Mouse (Mus musculus): ENCODE results near the gene Commd1. TPM values are rescaled to one million over a fixed set of nuclear protein-coding genes. Genes with fewer than 3 reads are reported as not detected.

Commd1 gene
- polyA plus RNA-seq, 1 experiment from 2014 or later, result 372 TPM

GRCm38 (mm10) chr11:22897642-22898041, 84.5 kb downstream of the Commd1 start:
- no peak for ATAC-seq (ENCODE audit: low FRiP score, low read depth)
- 91% methylated on average over 4 of the region's 4 CpGs for WGBS
- H3K9ac ChIP-seq, result no peak overlapping the region
- no peak overlapping the region for H3K4me3 ChIP-seq
- H3K27ac ChIP-seq, result no peak overlapping the region
- no peaks in the 10 kb centered on the region for H3K9me3 ChIP-seq
- no peak overlapping the region for H3K4me2 ChIP-seq (replicated peaks)
- no peaks in the 10 kb centered on the region for H3K4me1 ChIP-seq
- H3K27me3 ChIP-seq, result no peaks in the 10 kb centered on the region
- H3K36me3 ChIP-seq, result peaks cover 22% of the 10 kb centered on the region

GRCm38 (mm10) chr11:22897127-22897526, 85.1 kb downstream of the Commd1 start:
- H3K27me3 ChIP-seq, result no peaks in the 10 kb centered on the region
- no peak overlapping the region for H3K9ac ChIP-seq
- no peaks in the 10 kb centered on the region for H3K9me3 ChIP-seq
- no peak overlapping the region for H3K4me2 ChIP-seq (replicated peaks)
- H3K4me1 ChIP-seq, result no peaks in the 10 kb centered on the region
- no peak for ATAC-seq (ENCODE audit: low FRiP score, low read depth)
- no peak overlapping the region for H3K27ac ChIP-seq
- H3K36me3 ChIP-seq, result peaks cover 22% of the 10 kb centered on the region
- 88% methylated on average over 4 of the region's 4 CpGs for WGBS
- H3K4me3 ChIP-seq, result no peak overlapping the region

GRCm38 (mm10) chr11:22893075-22893474, 89.1 kb downstream of the Commd1 start:
- ATAC-seq (ENCODE audit: low FRiP score, low read depth), result no peak
- Histone ChIP-seq H3K4me1 (no peaks in the 10 kb centered on the region), H3K9me3 (no peaks in the 10 kb centered on the region), H3K27ac (no peak overlapping the region), H3K36me3 (peaks cover 2% of the 10 kb centered on the region), H3K4me3 (no peak overlapping the region), H3K27me3 (no peaks in the 10 kb centered on the region), H3K4me2 (replicated peaks) (no peak overlapping the region), H3K9ac (no peak overlapping the region)
- WGBS, result 41% methylated on average over 3 of the region's 3 CpGs

GRCm38 (mm10) chr11:22892466-22892865, 89.7 kb downstream of the Commd1 start:
- no peak for ATAC-seq (ENCODE audit: low FRiP score, low read depth)
- Histone ChIP-seq H3K4me2 (replicated peaks) (no peak overlapping the region), H3K4me1 (no peaks in the 10 kb centered on the region), H3K9ac (no peak overlapping the region), H3K4me3 (no peak overlapping the region), H3K27ac (no peak overlapping the region), H3K36me3 (no peaks in the 10 kb centered on the region), H3K27me3 (no peaks in the 10 kb centered on the region), H3K9me3 (no peaks in the 10 kb centered on the region)
- 75% methylated on average over 6 of the region's 6 CpGs for WGBS

GRCm38 (mm10) chr11:22891876-22892275, 90.3 kb downstream of the Commd1 start:
- 87% methylated on average over 7 of the region's 7 CpGs for WGBS
- Histone ChIP-seq H3K27me3 (no peaks in the 10 kb centered on the region), H3K4me2 (replicated peaks) (no peak overlapping the region), H3K36me3 (no peaks in the 10 kb centered on the region), H3K9ac (no peak overlapping the region), H3K9me3 (no peaks in the 10 kb centered on the region), H3K4me3 (no peak overlapping the region), H3K4me1 (no peaks in the 10 kb centered on the region), H3K27ac (no peak overlapping the region)
- no peak for ATAC-seq (ENCODE audit: low FRiP score, low read depth)

- WGBS, result 66% methylated on average over 9 of the region's 9 CpGs
- Histone ChIP-seq H3K27me3 (no peaks in the 10 kb centered on the region), H3K4me3 (no peak overlapping the region), H3K27ac (no peak overlapping the region), H3K9me3 (no peaks in the 10 kb centered on the region), H3K4me1 (no peaks in the 10 kb centered on the region), H3K4me2 (replicated peaks) (no peak overlapping the region), H3K9ac (no peak overlapping the region), H3K36me3 (no peaks in the 10 kb centered on the region)
- ATAC-seq (ENCODE audit: low FRiP score, low read depth), result no peak
Measured at GRCm38 (mm10) chr11:22891242-22891641, 90.9 kb downstream of the Commd1 start.

- Histone ChIP-seq H3K4me2 (replicated peaks) (no peak overlapping the region), H3K27ac (no peak overlapping the region), H3K4me3 (no peak overlapping the region), H3K9me3 (no peaks in the 10 kb centered on the region), H3K4me1 (no peaks in the 10 kb centered on the region), H3K27me3 (no peaks in the 10 kb centered on the region), H3K9ac (no peak overlapping the region), H3K36me3 (no peaks in the 10 kb centered on the region)
- WGBS, result 87% methylated on average over 3 of the region's 3 CpGs
- no peak for ATAC-seq (ENCODE audit: low FRiP score, low read depth)
Measured at GRCm38 (mm10) chr11:22889224-22889623, 93.0 kb downstream of the Commd1 start.

GRCm38 (mm10) chr11:22886991-22887390, 95.2 kb downstream of the Commd1 start:
- H3K27ac ChIP-seq, result no peak overlapping the region
- H3K27me3 ChIP-seq, result no peaks in the 10 kb centered on the region
- WGBS, result 96% methylated on average over 4 of the region's 4 CpGs
- ATAC-seq (ENCODE audit: low FRiP score, low read depth), result no peak
- H3K4me2 ChIP-seq (replicated peaks), result no peak overlapping the region
- H3K4me1 ChIP-seq, result no peaks in the 10 kb centered on the region
- H3K9me3 ChIP-seq, result no peaks in the 10 kb centered on the region
- H3K36me3 ChIP-seq, result no peaks in the 10 kb centered on the region
- no peak overlapping the region for H3K4me3 ChIP-seq
- H3K9ac ChIP-seq, result no peak overlapping the region

GRCm38 (mm10) chr11:22885350-22885749, 96.8 kb downstream of the Commd1 start:
- no peak overlapping the region for H3K27ac ChIP-seq
- H3K36me3 ChIP-seq, result no peaks in the 10 kb centered on the region
- WGBS, result 100% methylated on average over 1 of the region's 1 CpGs
- ATAC-seq (ENCODE audit: low FRiP score, low read depth), result no peak
- H3K4me1 ChIP-seq, result no peaks in the 10 kb centered on the region
- H3K9me3 ChIP-seq, result no peaks in the 10 kb centered on the region
- no peak overlapping the region for H3K4me2 ChIP-seq (replicated peaks)
- H3K27me3 ChIP-seq, result no peaks in the 10 kb centered on the region
- no peak overlapping the region for H3K9ac ChIP-seq
- H3K4me3 ChIP-seq, result no peak overlapping the region

GRCm38 (mm10) chr11:22883676-22884075, 98.5 kb downstream of the Commd1 start:
- 73% methylated on average over 2 of the region's 2 CpGs for WGBS
- Histone ChIP-seq H3K4me2 (replicated peaks) (no peak overlapping the region), H3K27me3 (no peaks in the 10 kb centered on the region), H3K36me3 (no peaks in the 10 kb centered on the region), H3K9ac (no peak overlapping the region), H3K4me3 (no peak overlapping the region), H3K27ac (no peak overlapping the region), H3K4me1 (0 out of 2 replicates have a peak, but pooled peaks cover 3% of the 10 kb centered on the region), H3K9me3 (no peaks in the 10 kb centered on the region)
- no peak for ATAC-seq (ENCODE audit: low FRiP score, low read depth)

- H3K36me3 ChIP-seq, result no peaks in the 10 kb centered on the region
- no peaks in the 10 kb centered on the region for H3K9me3 ChIP-seq
- H3K4me3 ChIP-seq, result no peak overlapping the region
- ATAC-seq (ENCODE audit: low FRiP score, low read depth), result no peak
- H3K27me3 ChIP-seq, result no peaks in the 10 kb centered on the region
- H3K4me2 ChIP-seq (replicated peaks), result no peak overlapping the region
- H3K9ac ChIP-seq, result no peak overlapping the region
- H3K4me1 ChIP-seq, result 0 out of 2 replicates have a peak, but pooled peaks cover 3% of the 10 kb centered on the region
- H3K27ac ChIP-seq, result no peak overlapping the region
Measured at GRCm38 (mm10) chr11:22882926-22883325, 99.3 kb downstream of the Commd1 start.

GRCm38 (mm10) chr11:22880383-22881172, 101.6 kb downstream of the Commd1 start:
- Histone ChIP-seq H3K9me3 (no peaks in the 10 kb centered on the region), H3K27me3 (no peaks in the 10 kb centered on the region), H3K9ac (no peak overlapping the region), H3K4me2 (replicated peaks) (no peak overlapping the region), H3K27ac (no peak overlapping the region), H3K4me3 (no peak overlapping the region), H3K36me3 (no peaks in the 10 kb centered on the region), H3K4me1 (0 out of 2 replicates have a peak, but pooled peaks cover 3% of the 10 kb centered on the region)
- 80% methylated on average over 3 of the region's 3 CpGs for WGBS
- no peak for ATAC-seq (ENCODE audit: low FRiP score, low read depth)

- H3K4me3 ChIP-seq, result no peak overlapping the region
- no peaks in the 10 kb centered on the region for H3K9me3 ChIP-seq
- WGBS, result 75% methylated on average over 4 of the region's 4 CpGs
- no peak overlapping the region for H3K9ac ChIP-seq
- H3K36me3 ChIP-seq, result no peaks in the 10 kb centered on the region
- H3K4me2 ChIP-seq (replicated peaks), result no peak overlapping the region
- no peak overlapping the region for H3K27ac ChIP-seq
- 0 out of 2 replicates have a peak, but pooled peaks cover 3% of the 10 kb centered on the region for H3K4me1 ChIP-seq
- ATAC-seq (ENCODE audit: low FRiP score, low read depth), result no peak
- H3K27me3 ChIP-seq, result no peaks in the 10 kb centered on the region
Measured at GRCm38 (mm10) chr11:22879645-22880044, 102.5 kb downstream of the Commd1 start.
